Mouse (Mus musculus) 3T3-L1 (cell line): ENCODE data around the gene Dlg2.

Experiments used
- DNase-seq: peaks from one replicate; pipeline ENCODE4 v3.0.0-alpha.2; 2015; ENCODE audit warnings: low read depth, low spot score

Gene Dlg2

DNA sequence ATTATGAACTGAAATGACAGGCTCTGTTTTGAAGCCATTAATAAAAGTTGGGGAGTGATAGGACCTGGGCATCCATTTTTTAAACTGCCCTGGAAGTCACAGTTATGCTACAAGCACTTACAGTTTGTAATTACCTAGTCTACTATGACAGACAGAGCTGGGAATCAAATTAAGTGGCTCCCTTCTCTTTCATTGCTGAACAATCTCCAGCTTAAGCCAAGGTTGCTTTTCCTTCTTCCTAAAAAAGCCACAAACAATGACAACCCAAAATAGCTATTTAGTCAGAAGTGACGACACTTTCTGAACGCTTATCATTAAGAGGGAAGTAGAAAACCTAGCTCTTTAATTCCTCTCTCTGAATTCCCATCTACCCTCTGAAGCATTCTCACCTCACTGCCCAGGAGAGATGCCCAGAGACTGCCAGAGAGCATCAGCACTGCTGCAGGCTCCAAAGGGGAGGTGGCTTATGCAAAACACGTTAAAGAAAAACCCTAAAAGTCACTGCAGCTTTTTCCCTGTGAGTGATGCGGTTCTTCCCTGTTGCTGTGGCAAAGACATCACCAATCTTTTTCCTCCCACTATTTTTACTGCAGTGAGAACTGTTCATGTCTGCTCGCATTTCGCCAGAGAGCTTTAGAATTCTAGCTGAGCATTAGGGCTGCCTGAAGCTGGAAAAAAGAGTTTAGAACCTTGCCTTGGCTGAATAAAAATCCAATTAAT, 612.9 kb downstream of the Dlg2 start:
- DNase-seq: no peak

DNA sequence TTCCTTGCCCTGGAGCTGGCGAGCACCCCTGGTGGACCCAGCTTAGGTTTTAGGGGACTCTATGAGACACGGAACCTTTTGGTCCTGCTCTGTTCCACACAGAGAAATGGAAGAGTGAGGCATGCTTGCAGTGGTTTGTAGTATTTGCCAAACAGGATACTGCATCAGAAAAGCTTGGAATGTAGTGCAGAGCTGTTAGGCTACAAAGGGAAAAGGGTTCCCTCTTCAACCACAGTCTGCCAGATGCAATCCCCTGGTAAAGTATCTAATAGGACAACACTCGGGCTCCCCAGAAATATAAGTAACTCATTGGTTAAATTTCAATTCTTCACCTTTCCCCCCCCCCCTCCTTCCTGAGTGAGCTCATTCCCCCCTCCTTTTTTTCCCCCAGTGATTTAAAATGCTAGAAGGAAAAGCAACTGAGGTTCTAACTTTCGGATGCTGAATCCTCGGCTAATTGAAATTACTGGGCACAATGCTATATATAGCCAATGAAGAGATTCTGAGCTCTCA, 613.9 kb downstream of the Dlg2 start:
- no peak for DNase-seq

DNA sequence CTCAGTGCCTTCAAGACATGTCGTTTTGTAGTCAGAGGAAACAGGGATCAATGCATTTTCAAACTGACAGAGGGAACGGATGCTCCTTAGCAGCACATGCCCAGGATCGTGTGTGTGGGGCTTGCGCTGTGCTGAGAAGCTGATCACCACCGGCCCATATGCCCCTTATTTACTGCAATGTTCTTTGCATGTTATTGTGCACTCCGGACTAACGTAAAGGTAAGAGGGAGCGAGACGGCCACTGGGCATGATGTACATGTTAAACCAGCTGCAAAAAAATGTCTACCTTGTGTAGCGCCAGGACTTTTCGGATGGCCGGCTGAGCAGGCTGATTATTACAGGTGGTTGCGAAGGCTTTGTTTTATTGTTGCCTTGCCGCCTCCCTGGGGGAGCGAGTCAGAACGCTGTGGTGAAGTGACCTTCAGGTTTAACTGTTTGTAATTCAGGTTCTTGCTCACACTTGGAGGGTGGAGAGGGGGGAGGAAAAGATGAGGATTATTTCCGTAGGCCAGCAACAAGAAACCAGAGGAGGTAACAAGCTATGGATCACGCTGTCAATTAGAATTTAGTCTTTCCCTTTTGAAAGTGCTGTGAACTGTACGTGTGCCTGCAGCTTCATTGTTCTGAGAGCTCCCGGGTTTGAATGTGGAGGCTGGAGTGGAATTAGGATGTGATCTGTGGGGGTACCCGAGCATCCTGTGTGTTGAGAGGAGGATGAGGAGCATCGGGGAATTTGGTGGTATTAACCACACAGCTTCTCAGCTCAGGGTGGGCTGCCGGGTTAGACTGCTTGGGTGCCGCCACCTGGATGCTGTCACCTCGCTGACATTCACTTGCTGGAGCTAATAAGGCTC, 614.6 kb downstream of the Dlg2 start:
- no peak for DNase-seq

DNA sequence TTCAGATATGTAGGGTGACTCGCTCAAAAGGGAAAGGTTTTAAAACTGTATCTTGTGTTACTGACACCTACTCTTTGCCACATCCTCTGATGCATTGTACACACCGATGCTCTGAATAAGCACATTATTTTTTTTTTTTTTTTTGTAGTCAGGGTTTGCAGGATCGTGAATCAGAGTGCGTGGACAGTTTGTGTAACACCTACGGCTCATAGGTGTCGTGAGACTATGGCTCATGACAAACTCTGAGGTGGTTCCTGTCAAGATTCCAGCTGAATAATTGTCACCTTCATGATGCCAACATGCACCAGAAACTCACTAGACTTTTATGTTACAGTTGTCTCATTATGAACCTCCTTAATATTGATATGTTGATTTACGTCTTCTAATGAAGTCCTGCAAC, 620.0 kb downstream of the Dlg2 start:
- DNase-seq: no peak

DNA sequence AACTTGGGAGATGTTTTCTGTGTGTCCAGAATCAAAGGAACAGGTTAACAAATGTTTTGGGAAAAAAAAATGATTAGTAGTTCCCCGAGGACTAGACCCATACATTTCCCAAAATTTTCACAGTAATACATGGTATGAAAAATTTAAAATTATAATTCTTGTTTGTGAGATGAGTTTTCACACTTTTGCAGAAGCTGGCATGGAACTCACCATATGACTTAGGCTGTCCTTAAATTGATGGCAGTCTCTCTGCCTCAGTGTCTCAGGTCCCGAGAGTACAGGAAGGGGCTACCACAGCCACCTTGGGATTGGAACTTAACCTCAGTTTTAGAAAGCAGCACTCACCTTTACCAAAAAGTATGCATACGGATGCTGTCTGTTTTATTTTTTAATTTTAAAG, 622.0 kb downstream of the Dlg2 start:
- no peak for DNase-seq

DNA sequence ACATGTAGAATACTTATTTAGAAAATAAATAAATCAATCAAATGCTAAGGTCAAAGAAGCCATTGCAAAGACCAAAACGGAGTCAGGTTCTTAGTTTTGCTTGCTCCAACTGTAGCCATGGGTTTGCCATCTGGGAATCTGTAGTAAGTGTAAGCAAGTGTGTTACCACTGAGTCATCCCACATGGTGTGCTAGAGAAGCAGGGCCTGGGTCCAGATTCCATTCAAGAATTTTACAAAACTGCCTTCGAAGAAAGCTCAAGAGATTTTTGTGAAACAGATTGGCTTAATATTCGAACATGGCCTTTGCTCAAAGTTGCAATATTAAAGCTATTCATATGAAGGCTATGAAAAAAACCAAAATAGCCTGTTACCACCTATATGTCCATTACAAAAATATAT, 633.1 kb downstream of the Dlg2 start:
- DNase-seq: no peak

DNA sequence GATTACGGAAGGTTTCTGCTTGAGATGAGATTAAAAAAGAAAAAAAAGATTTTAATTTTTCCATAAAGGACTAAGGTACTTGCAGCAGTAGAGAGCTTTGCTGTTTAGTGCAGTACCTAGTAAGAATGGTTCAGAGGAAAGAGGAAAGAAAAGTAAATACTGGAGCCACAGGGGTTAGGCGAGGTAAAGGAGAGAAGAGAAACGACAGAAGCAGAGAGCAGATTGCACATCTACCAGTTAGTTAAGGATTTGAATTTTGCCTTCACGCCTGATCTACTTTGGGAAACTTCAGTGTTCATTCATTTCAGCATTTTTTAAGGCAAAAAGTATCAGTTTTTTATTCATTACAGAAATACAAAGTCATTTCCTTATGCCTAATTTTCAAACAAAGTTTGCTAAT, 655.7 kb downstream of the Dlg2 start:
- no peak for DNase-seq

DNA sequence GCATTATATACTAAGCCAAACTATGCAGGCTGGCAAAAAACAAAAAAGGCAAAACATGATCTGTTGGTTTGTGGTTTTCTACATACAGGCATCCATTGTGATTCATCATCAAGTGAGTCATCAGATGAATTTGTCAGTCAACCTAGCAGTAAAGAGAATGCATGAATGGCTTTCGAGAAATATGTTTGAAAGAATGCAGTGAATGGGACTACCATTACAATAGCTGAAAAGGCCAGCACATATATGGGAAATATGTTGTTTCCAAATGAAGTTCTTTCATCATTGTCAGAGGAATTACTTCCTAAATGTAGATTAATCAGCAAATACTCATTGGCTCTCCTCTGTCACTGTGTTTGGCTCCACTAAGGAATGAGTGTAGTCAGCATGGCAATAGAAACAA, 677.6 kb downstream of the Dlg2 start:
- DNase-seq: peak; percentile 65

DNA sequence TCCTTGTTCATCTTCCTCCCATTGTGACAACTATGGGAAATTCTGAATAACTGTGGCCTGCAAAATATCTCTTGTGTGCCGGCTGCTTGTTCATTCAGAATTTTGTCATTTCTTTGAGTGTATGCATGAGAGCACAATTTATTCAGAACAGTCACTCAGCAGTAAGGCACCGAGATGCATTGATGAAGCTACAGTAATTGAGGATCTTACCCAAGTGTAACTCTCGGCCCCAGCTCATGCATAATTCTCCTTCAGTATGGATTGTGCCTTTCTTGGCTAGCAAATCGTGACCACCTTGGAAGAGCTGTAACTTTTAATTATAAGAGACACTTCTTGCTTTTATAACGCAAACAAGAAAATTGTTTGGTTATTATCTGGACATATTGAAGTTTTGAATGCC, 682.7 kb downstream of the Dlg2 start:
- no peak for DNase-seq

DNA sequence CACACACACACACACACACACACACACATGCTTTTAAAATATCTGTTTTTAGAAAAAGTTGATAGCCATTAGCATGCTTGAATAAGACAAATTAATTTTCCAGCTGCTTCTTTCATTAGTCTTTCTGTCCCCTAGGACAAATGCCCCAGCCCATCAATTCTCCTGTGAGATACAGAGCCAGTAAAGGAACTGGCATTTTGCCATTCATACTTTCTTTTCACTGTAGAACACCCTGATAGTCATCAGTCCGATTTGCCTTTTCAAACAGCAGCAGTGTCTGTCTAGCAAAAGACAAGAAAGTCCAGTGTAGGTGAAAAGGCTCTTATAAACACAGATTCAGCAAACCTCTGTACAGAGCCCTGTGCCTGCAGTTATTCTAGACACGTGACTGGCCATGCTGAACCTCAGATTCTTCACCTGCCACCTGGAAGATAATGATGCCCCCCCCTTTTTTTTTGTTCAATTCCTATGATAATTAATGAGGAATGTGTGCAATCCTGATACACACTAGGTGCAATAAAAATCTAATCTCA, 685.2 kb downstream of the Dlg2 start:
- no peak for DNase-seq

DNA sequence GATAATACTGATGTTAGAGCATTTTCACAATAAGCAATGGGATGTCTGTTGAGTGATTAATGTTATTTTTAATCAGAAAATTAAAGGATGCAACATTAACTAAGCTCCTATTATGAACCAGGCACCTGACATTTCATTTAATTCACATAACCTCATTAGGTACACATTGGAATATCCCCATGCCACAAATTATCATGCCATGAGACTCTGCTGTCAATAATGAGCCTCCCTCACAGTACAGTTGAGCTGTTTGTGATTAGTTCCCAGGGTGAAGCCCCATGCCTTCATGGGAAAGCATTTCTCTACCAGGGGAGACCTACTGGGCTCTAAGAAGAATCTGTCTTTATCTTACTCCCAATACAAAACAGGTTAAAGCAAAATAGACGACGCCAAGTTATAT, 697.1 kb downstream of the Dlg2 start:
- no peak for DNase-seq

DNA sequence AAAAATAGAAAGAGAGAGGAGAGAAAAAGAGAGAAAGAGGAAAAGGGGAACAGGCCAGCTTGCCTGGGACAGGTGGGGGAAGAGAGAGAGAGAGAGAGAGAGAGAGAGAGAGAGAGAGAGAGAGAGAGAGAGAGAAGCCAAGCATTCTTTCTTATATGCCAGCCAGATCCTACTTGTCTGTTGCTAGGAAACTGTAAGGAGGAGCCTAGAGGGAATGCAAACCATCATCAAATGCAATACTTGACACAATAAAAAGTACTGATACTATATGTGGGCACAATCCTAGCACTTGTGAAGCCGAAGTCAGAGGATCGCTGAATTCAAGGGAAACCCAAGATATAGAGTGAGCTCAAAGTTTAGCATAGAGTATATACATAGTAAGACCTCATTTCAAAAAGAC, 711.7 kb downstream of the Dlg2 start:
- no peak for DNase-seq

DNA sequence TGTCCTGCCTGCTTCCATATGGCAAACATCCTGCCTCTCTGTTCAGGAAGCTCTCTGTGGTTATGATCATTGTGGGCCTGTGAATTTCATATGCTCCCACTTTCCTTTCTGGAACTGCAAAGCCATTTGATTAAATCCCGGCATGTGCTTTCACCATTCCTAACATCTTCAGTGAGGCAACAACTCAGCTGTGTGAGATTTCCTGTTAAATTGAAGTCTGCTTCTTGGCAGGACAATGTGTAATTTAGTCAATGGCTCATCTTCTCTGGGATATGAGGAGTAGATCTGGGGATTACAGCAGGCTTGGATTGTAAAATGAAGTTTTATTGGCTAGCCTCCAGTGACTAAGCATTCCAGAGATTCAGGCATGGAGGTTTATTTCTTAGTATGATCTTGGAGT, 722.9 kb downstream of the Dlg2 start:
- DNase-seq: no peak

DNA sequence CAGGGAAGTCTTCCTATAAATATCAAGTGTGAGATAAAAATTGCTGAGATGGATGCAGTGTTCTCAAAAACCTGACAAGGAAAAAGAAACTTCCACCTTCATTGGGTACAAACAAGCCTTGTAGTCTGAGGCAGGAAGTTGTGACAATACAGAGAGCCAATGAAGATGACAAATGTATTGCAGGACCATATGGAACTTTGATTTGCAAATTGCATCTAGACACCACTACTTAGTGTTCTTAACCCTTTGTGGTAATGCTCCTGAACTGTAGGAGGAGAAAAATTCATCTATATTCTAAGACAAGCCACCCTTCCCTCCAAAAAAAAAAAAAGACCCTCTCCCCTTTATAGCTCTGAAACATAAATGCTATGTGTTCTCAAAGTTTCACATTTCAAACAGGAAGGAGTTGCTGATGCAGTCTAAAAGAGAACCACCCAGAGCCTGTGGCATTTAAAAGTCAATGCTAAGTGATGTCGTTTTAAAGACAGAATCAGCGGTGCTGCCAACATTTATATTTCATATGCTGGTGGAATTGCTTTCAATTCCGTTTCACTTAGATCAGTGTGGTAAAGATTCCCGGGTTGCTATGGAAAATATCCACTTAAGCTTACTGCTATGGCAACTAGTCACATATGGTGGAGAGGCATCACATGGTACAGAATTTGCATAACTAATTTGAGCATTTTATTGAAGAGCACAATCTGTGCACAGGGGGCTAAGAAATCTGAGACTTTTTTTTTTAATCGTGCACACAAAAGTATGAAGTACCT, 731.8 kb downstream of the Dlg2 start:
- no peak for DNase-seq

DNA sequence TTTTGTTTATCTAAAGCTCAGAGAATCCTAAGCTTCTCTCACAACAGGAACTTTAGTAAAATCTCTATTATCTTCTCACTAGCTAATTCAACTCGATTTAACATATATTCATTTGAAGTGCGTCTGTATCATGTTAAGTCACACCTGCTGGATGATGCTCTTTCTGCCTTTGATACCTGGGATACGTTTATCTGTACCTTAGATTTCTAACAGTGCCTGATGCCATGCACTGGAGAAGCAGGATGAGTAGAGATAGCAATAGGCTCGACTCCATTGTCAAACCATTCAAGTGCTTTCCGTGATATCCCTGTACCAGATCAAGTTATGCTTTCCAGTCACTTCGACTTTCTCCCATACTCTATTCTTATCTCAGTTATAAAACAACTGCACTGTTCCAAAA, 732.5 kb downstream of the Dlg2 start:
- DNase-seq: no peak

DNA sequence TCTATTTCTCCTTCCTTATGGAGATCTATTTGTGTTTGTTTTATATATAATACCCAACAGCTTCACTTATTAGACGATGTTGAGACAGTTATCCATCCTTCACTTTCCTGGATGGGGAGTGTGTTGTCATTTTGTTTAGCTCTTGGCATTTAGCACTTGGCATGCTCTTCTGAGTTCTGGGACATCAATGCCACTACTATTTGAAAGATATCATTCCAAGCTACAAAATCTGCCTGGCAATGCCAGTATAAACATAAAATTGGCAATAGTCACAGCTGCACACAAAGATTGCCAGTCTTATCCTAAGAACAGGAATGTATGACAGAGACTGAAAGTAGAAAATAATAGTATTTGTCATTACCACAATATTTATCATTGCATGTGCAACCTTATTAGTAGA, 735.8 kb downstream of the Dlg2 start:
- no peak for DNase-seq

DNA sequence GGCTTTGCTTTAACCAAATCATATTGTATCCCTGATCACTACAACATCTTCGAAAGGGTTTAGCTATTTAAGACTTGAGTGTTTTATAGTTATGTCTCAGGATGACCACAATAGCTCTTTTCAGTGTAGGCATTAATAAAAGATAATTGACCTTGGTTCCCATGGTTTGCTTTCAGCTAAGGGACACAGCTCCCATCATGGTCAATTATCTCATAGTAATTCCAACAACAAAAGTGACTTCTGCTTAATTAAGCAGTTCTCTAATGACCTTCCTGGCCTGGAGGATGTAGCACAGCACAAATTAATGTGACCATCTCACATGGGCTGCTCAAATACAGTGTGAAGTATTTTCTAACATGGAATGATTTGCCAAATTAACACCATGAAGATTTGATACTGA, 738.4 kb downstream of the Dlg2 start:
- DNase-seq: no peak

DNA sequence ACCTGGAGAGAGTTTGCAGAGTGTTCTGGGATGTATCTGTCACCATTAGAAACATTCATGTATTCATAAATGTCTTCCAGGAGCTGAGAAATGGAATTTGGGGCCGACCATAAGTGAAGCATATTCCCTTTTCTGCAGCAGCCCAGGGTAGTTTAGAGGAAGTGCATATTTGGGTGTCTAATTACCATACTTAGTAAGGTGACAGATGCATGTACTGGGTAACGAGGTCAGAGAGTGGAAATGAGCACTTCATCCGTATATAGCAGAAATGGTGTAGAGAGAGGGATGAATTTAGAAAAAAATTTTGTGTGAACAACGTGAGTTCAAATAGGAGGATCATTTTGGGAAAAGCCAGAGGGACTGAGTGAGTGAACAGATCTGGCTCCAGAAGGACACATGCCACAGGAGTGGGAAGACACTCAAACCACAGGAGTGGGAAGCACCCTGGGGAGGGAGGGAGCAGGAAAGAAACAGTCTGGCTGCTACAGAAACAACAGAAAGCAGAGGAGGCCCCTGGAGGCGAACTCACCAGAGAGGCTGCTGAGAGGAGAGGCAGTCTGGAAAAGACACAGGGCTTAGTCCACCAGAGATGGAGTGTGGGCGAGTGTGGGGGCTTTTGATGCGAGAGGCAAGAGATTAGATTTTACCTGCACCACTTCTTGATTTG, 742.0 kb downstream of the Dlg2 start:
- no peak for DNase-seq

DNA sequence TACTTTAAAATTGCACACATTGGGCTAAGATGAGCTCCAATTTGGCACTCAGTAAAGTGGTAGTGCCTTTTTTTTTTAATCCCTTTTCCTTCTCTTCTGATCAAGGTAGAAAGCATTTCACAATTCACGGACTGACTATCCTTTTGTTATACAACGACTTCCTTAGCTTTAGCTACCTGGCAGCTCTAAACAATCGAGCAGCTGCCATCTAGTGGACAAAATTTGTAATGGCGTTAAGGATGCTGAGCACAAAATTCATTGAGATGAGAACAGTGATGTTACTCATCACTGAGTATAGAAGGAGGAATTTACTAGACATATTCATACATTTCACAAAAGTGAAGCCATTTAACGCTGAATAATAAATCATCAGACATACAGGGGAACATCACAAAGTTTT, 750.0 kb downstream of the Dlg2 start:
- DNase-seq: peak; percentile 82

DNA sequence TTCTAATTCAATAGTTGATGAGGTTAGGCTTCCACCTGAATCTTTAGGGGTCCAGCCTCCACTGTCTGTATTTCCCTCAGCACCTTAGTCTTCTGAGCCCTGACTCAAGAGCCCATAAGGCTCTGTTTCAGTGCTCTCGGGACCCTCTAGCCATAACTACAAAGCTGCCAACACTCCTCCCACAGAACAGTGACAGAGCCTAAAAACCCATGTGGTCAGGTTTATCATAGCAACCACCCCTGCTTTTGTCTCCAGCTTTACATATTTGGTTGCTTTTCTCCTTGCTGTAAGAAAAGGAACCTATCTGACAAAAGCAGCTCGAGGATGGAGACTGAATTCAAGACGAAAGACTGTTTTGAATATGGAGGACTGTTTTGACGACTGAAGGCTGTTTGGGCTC, 765.2 kb downstream of the Dlg2 start:
- DNase-seq: no peak

DNA sequence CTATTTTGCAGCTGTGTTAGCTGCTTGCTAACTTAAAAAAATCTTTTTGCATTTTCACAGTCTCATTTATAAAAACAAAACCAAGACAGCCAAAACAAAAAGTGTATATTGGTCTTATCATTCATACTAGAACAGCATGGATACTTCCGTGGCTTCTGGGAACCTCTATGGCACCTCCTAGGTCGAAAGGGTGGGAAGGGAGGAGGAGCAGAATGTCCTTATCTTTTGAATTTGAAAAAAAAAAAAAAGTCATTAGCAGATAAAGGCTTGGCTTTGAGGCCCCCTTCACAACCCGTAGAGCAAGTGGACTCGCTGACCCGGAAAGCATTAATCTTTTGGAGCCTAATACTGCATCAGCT, 785.2 kb downstream of the Dlg2 start:
- DNase-seq: no peak
